Mouse (Mus musculus) lung, postnatal 0 days (tissue): ENCODE results near the gene Olfr1350.

Source experiments
- CTCF ChIP-seq: IDR thresholded peaks from 2 replicates; pipeline ENCODE4 v1.5.1; 2016; ENCODE audit warnings: antibody characterized with exemption, mild to moderate bottlenecking
- EP300 ChIP-seq: IDR thresholded peaks from 2 replicates; pipeline ENCODE4 v1.6.1; 2016; ENCODE audit warnings: antibody characterized with exemption, mild to moderate bottlenecking, control low read depth

DNA sequence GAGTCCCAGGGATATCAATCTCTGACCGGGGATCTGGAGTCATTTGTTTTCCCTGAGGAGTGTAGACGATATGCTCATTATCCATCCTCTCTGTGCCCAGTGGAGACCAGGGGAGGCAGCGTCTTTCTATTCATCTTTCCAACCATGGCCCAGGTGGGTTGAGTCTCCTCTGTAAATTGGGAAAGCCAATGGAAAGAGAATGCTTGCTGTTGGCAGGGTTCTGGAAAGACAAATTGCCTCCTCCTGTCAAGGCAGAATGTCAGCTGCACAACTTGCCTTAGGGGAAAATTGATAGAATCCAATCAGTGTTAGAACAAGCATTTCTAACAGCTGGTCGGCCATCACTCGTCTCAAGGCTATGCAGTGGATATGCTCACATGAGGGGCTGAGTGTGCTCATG lies 41.8 kb upstream of the Olfr1350 start, which contains the start of gene Olfr1349:
- no peak for TF ChIP-seq CTCF
- TF ChIP-seq EP300: no peak
